Mouse (Mus musculus): ENCODE measurements around the gene Alcam. TPM values are rescaled to one million over a fixed set of nuclear protein-coding genes. Genes with fewer than 3 reads are reported as not detected.

The Alcam gene
- polyA plus RNA-seq, 1 experiment: 3.0 TPM

DNA sequence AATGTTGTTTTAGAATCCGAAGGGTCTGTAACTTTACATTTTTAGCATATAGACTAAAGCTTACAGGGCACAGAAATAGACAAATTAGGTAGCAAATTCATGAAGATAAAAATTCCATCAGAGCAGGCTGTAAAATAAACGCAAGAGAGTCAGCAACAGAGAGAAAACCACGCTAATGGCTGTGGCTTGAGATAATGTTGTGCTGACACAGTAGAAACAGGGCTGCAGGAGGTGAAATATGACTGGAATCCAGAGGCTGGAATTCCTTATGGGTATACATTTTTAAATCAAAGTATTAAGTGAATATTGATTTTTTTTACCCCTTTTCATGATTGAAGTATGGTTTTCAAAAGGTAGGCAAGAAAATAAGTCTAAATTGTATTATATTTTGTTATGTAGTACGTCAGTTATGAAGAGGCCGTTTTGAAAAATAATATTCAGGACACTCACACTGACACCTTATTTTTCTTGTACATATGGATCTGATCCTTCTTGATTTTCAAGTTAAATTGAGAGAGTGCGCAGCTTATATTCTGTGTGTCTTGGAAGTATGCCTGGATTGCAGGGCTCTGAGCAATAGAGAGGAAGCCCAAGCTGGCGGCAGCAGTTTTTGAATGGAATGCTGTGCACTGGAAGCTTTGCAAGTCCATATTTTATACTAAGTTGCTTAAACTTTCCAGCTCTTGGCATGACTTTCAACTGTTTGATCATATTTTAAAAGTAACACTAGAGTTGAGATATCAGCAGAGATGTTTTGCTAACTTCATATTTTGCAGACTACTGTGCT, 74.9 kb downstream of the Alcam start:
- no peak for DNase-seq (ENCODE audit: low read depth, low spot score)
- WGBS: 75% methylated on average over 7 of the region's 7 CpGs

DNA sequence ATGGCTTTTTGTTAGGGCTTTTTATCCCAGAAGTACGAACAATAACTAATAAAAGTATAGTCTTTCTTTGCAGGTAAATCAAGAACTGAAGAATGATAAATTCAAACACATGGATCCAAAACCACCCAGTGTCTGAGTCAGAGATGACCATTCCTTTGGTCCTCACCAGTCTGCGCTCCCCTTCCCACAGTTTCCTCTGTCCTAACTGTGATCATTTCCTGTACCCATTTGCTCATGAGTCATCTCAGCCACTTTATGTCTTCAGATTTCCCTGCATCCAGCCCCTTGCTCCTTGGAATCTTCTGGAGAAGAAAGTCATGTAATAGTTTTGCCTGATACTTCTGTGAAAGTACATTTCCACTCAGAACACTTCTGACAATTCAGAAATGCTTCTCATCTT, 77.0 kb downstream of the Alcam start:
- no peak for DNase-seq (ENCODE audit: low read depth, low spot score)
- 94% methylated on average over 2 of the region's 2 CpGs for whole genome bisulfite sequencing

DNA sequence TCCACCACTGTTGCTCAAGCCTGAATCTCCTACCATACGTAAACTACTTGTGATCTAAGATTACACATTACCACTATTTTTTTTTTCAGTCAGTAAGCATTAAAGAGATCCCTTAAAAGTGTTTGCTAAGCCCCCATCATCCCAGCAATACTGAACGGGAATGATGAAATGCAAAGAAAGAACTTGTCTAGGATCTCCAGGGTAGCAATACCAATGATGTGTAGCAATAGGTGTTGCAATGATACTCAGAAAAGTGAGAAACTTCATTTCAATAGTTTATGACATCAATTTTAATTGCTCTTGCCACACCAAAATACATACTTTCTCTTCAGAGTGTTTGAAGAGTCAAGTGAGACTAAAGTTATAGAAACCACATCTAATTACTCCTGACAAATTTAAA, 81.9 kb downstream of the Alcam start:
- DNase-seq (ENCODE audit: low read depth, low spot score): no peak
- WGBS: 43% methylated on average over 2 of the region's 2 CpGs

DNA sequence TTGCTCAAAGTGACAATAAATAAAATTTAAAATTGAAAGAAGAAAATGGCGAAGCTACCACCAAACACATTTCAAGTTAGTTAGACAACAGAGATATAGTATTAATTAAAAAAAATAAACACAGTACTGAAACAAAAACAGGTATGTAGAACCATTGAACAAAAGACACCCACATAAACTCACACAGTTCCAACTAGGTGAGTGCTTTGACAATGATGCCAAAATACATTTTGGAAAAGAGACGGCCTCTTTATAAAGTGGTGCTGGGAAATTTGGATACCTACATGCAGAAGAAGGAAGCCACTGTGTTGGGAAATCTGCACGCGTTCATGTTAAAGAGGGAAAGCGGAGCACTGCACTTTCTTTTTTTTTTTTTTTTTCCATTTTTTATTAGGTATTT, 85.4 kb downstream of the Alcam start:
- no peak for DNase-seq (ENCODE audit: low read depth, low spot score)
- 97% methylated on average over 5 of the region's 5 CpGs for WGBS

DNA sequence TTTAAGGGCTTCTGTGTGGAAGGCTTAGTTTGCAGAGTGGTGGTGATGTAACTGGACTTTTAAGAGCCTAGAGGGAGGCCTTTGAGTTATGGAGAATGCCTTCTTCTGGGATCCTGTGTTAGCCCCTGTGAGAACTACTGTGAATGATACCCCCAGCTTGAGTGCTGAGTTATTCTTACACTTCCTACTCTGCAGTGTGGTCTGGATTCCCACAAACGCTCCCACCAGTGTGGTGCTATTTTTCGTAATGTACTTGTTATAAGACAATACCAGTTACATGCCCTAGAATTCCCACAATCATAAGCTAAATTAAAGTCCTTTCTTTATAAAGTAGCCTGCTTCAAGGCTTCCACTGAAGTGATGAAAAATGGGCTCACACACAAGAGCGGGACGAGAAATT, 87.0 kb downstream of the Alcam start:
- DNase-seq (ENCODE audit: low read depth, low spot score): no peak
- WGBS: 90% methylated on average over 4 of the region's 4 CpGs

DNA sequence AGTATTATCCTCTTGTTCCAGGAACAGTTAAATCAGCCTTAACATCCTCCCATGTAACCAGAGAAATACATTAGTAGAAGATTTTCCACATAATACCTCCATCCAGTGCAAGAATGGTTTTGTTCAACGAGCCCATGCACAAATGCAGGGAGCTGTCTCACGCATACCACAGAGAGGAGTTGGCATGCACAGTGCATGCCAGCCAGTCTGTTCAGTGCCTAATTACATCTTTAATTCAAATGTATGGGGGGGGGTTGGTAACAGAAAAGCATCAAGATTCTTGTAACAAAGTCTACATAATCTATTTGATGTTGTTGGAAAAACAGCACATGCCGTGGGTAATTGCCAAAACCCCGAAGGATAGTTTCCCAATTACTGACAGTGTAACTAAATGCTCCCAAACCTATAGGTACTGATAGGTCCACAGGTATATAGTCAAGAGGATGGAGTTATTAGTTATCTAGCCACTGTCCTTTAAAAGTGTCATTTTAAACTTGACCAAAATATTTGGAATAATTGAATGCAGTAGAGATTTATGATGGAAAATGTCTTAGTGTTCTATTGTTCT, 89.8 kb downstream of the Alcam start:
- WGBS: 90% methylated on average over 4 of the region's 4 CpGs
- DNase-seq (ENCODE audit: low read depth, low spot score): no peak

DNA sequence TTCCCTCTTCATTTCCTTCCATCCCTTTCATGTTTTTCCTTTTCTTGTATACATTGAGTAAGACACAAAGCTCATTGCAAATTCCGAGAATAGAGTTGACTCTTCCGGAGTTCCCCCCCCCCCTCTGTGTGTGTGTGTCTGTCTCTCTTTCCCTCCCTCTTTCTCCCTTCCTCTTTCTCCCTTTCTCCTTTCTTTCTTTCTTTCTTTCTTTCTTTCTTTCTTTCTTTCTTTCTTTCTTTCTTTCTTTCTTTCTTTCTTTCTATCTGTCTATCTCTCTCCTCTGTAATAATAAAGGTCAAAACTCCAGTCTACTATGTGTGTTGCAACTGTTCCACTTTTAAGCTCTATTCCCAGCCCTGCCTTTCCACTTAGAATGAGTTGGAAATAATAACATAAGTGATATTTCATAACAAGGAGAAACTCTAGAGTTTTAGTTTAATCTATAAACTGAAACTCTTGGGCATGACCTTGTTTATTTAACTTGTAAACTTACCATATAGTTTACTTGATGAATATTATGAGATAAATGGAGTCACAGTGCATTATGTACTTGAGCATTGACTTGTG, 110.3 kb downstream of the Alcam start:
- WGBS: 72% methylated on average over 2 of the region's 2 CpGs
- no peak for DNase-seq (ENCODE audit: low read depth, low spot score)

DNA sequence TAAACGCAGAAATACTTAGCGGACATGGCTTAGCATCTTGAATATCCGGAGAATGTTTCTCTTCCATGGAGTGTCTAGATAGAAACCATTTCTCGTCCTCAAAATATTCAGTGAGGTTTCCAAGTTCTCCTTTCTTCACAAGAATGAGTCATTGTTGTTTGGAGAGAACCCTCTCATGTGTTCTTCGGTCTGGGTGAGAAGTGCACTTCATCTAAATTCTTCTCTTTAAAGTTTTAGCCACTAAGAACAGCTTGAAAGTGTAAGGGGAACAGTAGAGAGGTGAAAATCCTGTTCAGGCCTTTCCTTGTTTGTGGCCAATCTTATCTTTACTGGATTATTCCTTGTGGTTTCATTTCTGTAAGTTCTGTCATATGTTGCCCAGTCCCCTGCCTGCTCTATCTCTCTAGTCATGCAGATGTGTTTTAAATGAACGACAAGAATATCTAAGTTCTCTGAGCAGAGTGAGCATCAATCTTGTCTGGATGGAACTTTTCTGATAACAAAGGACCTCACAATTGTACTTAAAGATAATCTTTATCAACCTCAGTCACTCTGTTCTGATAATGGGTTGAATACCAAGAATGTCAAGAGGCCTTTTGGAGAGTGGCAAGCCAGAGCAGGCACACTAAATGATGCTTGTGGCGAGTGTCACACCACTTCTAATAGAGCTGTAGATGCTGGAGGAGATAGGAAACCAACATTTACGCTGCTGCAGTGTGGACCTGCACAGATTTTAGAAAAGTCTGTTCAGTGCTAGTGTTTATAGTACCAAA, 111.0 kb downstream of the Alcam start:
- no peak for DNase-seq (ENCODE audit: low read depth, low spot score)
- 74% methylated on average over 8 of the region's 8 CpGs for WGBS

DNA sequence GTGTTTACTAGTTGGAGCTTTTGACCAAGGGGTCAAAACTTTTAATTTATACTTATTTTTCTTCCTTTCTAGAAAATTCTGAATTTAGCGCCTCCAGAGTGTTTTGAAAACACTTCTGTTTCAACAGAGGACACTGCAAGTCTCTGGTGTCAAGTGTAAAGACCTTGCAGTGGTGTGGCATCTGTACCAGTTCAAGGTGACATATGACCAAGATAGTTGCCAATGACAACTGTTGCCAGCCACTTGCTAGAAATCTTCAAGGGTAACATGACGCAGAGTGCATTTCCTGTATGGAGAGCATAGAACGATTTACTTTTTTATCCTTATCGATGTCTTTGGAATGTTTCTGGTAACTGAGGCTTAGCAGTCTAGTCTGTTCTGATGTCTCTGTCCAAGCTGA, 119.8 kb downstream of the Alcam start:
- WGBS: 41% methylated on average over 4 of the region's 4 CpGs

DNA sequence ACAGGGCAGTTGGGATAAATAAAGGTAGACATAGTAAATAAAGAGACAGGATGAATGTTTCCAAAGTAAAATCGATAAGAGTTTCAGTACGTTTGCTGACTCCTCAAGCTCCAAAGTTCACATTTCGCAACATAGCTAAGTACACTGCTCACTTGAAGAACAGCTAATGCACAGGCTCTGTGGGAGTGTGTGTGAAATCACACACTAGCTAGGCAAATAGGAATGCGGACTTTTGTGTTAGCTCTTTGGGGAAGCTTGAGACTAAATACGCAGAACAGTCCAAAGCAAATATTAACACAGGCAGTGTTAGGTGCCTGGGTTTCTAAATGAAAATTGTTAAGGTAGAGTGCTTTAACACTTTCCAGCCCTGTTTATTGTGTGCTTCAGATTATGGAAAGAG, 120.2 kb downstream of the Alcam start:
- WGBS: 32% methylated on average over 5 of the region's 5 CpGs
- DNase-seq (ENCODE audit: low read depth, low spot score): peak; percentile 88

More for the DNA sequence above, 119.8 kb downstream of the Alcam start:
- DNase-seq (ENCODE audit: low read depth, low spot score): no peak

DNA sequence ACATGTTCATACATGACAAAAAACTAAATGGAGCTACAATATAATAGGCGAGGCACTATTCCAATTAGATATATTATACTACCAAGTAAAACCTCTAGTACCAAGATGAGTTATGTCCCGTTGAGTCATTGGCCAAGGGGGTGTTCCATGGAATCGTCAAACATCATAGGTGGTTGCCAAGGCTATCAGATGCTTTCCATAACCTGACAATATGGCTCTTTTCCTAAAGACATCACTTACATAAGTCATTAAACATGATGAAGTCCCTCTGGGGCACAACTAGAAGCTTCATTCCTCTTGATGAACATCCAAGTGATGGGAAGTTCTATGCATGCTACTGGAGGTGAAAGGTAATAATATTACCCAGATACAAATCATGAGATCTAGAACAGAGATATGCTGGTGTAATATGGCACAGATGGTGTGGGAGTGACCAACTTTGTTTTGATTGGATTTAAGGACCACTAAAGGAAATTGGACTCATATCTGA, 122.5 kb downstream of the Alcam start:
- 92% methylated on average over 3 of the region's 3 CpGs for WGBS

DNA sequence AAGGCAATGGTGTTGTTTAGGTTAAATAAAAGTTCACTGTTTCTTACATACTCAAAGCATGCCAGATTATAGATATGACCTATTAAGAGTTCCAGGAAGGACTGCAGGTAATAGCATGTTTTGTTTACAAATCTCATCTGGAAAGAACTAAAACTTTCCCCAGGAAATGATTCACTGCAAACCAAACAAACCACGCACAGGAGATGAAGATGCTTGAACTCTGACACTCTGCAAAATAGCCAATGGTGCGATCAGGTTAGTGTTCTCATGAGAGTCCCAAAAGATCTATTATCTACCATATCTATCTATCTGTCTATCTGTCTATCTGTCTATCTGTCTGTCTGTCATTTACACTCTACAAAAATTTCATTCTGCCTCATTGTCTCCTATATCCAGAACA, 124.5 kb downstream of the Alcam start:
- 22% methylated on average over 2 of the region's 2 CpGs for WGBS
- DNase-seq (ENCODE audit: low read depth, low spot score): no peak

More for the DNA sequence above, 122.5 kb downstream of the Alcam start:
- no peak for DNase-seq (ENCODE audit: low read depth, low spot score)

DNA sequence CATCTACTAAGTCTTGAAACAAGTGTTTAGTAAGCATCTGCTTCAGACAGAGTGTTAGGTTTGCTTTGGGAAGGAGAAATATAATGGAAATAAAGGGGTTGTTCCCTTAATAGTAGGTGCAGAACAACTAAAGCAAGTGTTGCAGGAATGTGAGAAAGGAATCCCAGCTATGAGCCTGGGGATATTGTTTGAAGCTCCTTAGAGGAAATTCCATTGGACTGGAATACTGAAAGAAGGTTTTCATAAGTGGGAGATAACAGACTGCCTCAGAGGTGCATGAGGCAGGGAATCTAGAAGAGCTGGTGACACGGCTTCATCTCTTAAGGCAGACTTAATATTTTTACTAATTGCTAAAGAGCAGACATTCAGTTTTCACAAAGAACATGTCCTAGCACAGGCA, 134.6 kb downstream of the Alcam start:
- DNase-seq (ENCODE audit: low read depth, low spot score): no peak
- 79% methylated on average over 1 of the region's 1 CpGs for WGBS

DNA sequence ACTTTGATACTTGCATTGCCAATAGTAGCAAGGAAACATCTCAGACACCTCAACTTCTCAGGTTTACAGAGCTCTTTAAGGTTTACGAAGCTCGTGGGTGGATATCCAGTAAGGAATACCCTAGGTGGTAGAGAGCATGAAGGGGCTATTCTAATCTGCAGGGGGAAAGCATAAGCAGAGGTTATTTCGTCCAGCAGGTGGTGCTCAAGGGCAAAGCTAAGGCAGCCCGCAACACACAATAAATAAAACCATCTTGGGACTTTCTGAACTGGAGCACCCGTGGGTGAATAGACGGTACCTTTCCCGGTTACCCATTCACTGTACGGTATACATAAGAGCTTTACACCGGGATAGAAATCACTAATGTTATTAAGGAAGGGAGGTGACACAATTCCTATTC, 142.8 kb downstream of the Alcam start:
- 6% methylated on average over 9 of the region's 9 CpGs for WGBS
- DNase-seq (ENCODE audit: low read depth, low spot score): peak; percentile 47

DNA sequence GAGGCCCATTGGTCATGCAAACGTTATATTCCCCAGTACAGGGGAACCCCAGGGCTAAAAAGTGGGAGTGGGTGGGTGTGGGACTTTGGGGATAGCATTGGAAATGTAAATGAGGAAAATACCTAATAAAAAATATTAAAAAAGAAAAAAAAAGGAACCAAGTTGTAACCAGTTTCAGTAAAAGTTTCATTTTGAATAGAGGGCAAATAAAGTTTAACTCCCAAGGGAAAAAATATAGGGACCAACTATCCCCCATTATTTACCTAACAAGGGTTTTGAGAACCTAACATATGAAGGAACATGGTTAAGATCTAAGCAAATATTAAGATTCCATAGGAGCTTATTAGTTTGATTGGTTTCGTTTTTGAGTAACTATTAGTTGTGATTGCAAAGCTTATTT, 146.9 kb downstream of the Alcam start:
- 90% methylated on average over 2 of the region's 2 CpGs for WGBS

DNA sequence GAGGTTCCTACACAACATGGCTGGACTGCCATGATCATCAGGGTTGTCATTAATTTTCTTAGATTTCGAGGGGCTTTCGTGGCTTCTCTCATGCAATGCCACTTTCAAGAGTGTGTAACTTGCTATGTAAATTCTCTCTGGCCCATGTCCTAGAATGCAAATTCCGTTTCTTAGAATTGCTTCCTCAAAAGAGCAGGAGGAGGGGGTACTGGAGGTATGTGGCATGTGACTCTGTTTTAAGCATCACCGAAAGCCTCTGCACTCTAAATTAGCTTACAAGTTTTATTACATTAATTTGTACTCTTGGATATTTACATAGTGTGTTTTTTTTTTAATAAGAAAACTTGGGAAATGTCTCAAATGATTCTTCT, 150.4 kb downstream of the Alcam start:
- no peak for DNase-seq (ENCODE audit: low read depth, low spot score)
- 75% methylated on average over 4 of the region's 4 CpGs for WGBS

More for the DNA sequence above, 146.9 kb downstream of the Alcam start:
- no peak for DNase-seq (ENCODE audit: low read depth, low spot score)

DNA sequence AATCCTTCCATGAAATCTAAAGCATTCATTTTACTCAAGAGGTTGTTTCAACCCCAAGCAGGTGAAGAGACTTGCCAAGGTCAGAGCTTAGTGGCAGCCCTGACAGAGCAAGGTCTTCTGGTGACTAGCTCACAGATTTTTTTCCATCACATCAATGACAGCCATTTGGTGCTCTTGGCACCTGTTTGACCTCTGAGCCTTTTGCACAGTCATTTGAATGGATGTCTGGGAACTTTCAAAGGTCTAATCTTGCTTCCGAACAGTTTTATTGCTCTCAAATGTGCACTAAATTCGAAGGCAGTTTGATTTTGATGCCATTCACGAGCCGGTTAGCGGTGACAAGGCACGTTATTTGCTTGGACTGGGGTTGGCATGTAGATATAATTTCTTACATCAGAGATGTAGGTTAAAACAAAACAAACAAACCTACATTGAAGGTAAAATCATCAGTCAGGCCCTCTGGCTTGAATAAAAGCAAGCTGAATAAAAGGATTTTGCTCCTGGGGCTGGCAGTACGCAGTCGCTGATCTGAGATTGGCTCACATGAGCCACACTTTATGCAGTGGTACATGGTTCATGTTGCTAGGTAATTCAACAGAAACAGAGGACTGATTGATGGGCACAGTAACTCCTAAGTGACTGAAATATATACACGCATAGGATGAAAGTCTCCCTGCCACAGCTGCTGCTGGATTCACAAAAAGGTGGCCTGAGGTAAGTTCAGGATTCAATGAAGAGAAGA, 150.9 kb downstream of the Alcam start:
- DNase-seq (ENCODE audit: low read depth, low spot score): no peak
- 33% methylated on average over 9 of the region's 9 CpGs for WGBS

DNA sequence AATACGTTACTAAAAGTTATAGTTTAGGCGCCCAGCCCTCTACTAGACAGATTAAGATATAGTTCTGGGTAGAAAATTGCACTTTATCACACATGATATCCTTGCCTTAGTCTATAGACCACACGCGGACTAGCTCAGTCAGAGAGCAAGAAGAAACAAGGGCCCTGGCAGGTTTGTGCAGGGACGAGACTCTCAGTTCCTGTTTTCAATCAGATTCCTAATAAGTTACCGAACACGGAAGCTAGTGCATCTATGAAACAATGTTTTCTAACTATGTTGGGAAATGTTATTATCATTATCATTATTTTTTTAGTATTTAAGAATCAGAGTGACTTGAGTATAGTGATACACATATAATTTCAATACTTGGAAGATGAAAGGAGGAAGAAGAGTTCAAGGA, 152.1 kb downstream of the Alcam start:
- 91% methylated on average over 7 of the region's 7 CpGs for WGBS
- DNase-seq (ENCODE audit: low read depth, low spot score): no peak

DNA sequence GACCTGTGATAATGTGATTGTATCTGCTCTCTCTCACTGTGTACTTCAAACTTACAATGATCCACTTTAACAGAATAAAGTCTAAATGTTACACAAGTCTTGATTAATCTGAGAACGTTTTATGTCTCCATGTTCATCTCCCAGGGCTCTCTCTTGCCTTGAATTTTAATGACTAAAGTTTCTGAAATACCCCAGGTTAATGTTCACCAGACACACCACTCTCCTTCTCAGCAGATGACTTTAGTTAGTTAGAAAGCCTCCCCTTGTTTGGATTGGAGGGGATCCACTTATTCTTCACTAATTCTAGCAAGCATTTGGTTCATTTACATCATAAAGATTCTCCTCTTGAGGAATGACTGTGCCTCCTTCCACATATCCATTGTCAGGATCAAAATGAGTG, 157.5 kb downstream of the Alcam start:
- WGBS: 21% methylated on average over 1 of the region's 1 CpGs
- no peak for DNase-seq (ENCODE audit: low read depth, low spot score)

DNA sequence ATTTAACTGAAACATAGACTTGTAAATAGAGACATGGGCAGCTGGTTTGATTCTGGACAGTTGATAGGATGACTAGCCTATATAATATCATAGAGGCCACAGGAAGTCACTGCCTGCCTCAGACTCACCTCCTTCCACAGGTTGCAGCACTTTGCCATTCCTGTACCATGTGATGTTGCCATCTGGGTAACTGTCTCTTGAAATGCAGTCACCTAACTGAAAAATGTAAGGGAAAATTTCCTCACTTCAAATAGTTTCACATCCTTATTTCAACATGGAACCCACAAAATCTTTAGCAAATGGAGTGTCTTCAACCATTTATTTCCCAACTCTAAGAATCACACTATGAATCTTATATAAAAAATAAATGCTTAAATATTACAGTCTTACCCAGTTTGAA, 158.3 kb downstream of the Alcam start:
- DNase-seq (ENCODE audit: low read depth, low spot score): no peak
